Mouse (Mus musculus) layer of hippocampus, adult 6 months (tissue): ENCODE measurements around the gene Gm14743. TPM values are rescaled to one million over a fixed set of nuclear protein-coding genes. Genes with fewer than 3 reads are reported as not detected.

Source experiments
- long read RNA-seq, 2 experiments: library from polyadenylated mRNA; unstranded; transcript quantifications; one replicate each; pipeline ENCODE4 v2.0.0; 2019 to 2020
- polyA plus RNA-seq: library from polyadenylated mRNA; unstranded; fragments of <200 nt; fragmentation: Nextera tagmentation; gene quantifications from 2 replicates; pipeline ENCODE4 v1.2.3, GENCODE M21; 2021

The Gm14743 gene
- polyA plus RNA-seq = not detected in 2 replicates
- long read RNA-seq, experiment 1 = 0 reads
- long read RNA-seq, experiment 2 = 0 reads

GRCm38 (mm10) chrX:78245821-78246220 is at the start of gene Gm14743:
Gene Gm14743, minus strand, starts transcription at chrX:78245921.

Other genes starting within 250 kb of the Gm14743 start
- not detected in 2 replicates for gene Obp1a, start 154.5 kb downstream of the Gm14743 start, polyA plus RNA-seq
- not detected in 2 replicates for gene Gm5938, start 120.5 kb downstream of the Gm14743 start, polyA plus RNA-seq
- gene Obp1b, start 59.1 kb downstream of the Gm14743 start, polyA plus RNA-seq = not detected in 2 replicates
- gene 4930480E11Rik, start 123.7 kb upstream of the Gm14743 start, polyA plus RNA-seq = not detected in 2 replicates